Mouse (Mus musculus) liver, embryonic 14.5 days (tissue): Measurements from ENCODE around the gene Kcnk18. TPM values are rescaled to one million over a fixed set of nuclear protein-coding genes. Genes with fewer than 3 reads are reported as not detected.

Experiments
- ATAC-seq: fragments of 200-750 bp; cut with Nextera tagmentation; 2 replicates; pipeline ENCODE4 v1.8.0; 2017; ENCODE audit warnings: moderate number of reproducible peaks, mild to moderate bottlenecking, moderate library complexity; ENCODE audit not compliant: insufficient read depth
- DNase-seq, 3 experiments: peaks; one replicate each; pipeline ENCODE4 v3.0.0-alpha.2; 2012 to 2013; ENCODE audit warnings: low read depth in 3 of 3, low spot score in 3 of 3
- H3K27ac ChIP-seq: fragments of 300-500 bp; sonication (generic); 2 replicates; pipeline ENCODE4 v1.5.1; 2014; ENCODE audit warnings: moderate library complexity, mild to moderate bottlenecking, control low read depth, inconsistent platforms
- H3K27me3 ChIP-seq: fragments of 300-500 bp; sonication (generic); 2 replicates; pipeline ENCODE4 v1.6.1; 2014; ENCODE audit warnings: mild to moderate bottlenecking, low read length, moderate library complexity; ENCODE audit not compliant: control insufficient read depth, insufficient read depth
- H3K36me3 ChIP-seq: fragments of 300-500 bp; sonication (generic); replicated peaks from 2 replicates; pipeline ENCODE4 v1.6.1; 2014; ENCODE audit warnings: low read depth; ENCODE audit not compliant: control insufficient read depth, insufficient read depth
- H3K4me1 ChIP-seq, 2 experiments: fragments of 200-500 bp in 1 of 2; fragments of 300-500 bp in 1 of 2; sonication (generic) in 1 of 2; replicated peaks; 2 replicates each; pipeline ENCODE4 v1.6.1; 2012 to 2014; ENCODE audit warnings: antibody characterized with exemption in 1 of 2, inconsistent platforms in 1 of 2, low read length in 1 of 2; ENCODE audit not compliant: control insufficient read depth in 2 of 2, insufficient read depth in 2 of 2
- H3K4me2 ChIP-seq: fragments of 300-500 bp; sonication (generic); 2 replicates; pipeline ENCODE4 v1.6.1; 2014; ENCODE audit warnings: low read depth, mild to moderate bottlenecking, control low read depth, moderate library complexity
- H3K4me3 ChIP-seq, 2 experiments: fragments of 200-500 bp in 1 of 2; fragments of 300-500 bp in 1 of 2; sonication (generic) in 1 of 2; 2 replicates each; pipeline ENCODE4 v1.5.1; 2012 to 2014; ENCODE audit warnings: low read depth in 2 of 2, low read length in 2 of 2, mild to moderate bottlenecking in 2 of 2, control low read depth in 1 of 2, inconsistent platforms in 1 of 2, moderate library complexity in 1 of 2; ENCODE audit not compliant: insufficient read depth in 1 of 2
- H3K9ac ChIP-seq: fragments of 300-500 bp; sonication (generic); replicated peaks from 2 replicates; pipeline ENCODE4 v1.6.1; 2014; ENCODE audit warnings: mild to moderate bottlenecking, control low read depth, moderate library complexity
- H3K9me3 ChIP-seq: fragments of 300-500 bp; sonication (generic); 2 replicates; pipeline ENCODE4 v1.6.1; 2016; ENCODE audit warnings: low read length, mixed read lengths; ENCODE audit not compliant: control insufficient read depth
- CTCF ChIP-seq: IDR thresholded peaks from 2 replicates; pipeline ENCODE4 v1.5.1; 2016; ENCODE audit warnings: antibody characterized with exemption, low read depth, control low read depth
- EP300 ChIP-seq: IDR thresholded peaks from 2 replicates; pipeline ENCODE4 v1.6.1; 2016; ENCODE audit warnings: antibody characterized with exemption, low read depth
- WGBS: fragments of 180-500 bp; shearing (Covaris S2); extraction: QIAGEN DNeasy Blood & Tissue Kit; methylation state at CpG from one replicate; pipeline ENCODE4 v1.1.7; 2014; ENCODE audit not compliant: insufficient replicate concordance; 5-methylcytosine and 5-hydroxymethylcytosine counted together
- polyA plus RNA-seq, 2 experiments: library from polyadenylated mRNA; depleted of rRNA in 1 of 2; stranded (reverse) in 1 of 2; unstranded in 1 of 2; fragments of >200 nt; fragmentation: Nextera tagmentation in 1 of 2; extraction: Ambion mirVana in 1 of 2; gene quantifications; 2 replicates each; pipeline versions ENCODE4 v1.2.1 to v1.2.3; 2012 to 2014

Gene Kcnk18
- polyA plus RNA-seq, 2 experiments: not detected

- TF ChIP-seq CTCF: no peak
- TF ChIP-seq EP300: no peak
- H3K4me3 ChIP-seq: no peak overlapping the region
- H3K36me3 ChIP-seq: no peaks in the 10 kb centered on the region
- 8% methylated on average over 4 of the region's 4 CpGs for WGBS
- peaks cover 57% of the 10 kb centered on the region for H3K27me3 ChIP-seq
- no peak overlapping the region for H3K27ac ChIP-seq
- H3K4me1 ChIP-seq: no peaks in the 10 kb centered on the region
- ATAC-seq: no peak
- H3K9me3 ChIP-seq: no peaks in the 10 kb centered on the region
- no peak for DNase-seq
- H3K4me2 ChIP-seq: no peak overlapping the region
- no peak overlapping the region for H3K9ac ChIP-seq
These were observed 27.9 kb upstream of the Kcnk18 start for GRCm38 (mm10) chr19:59191123-59191505.

GRCm38 (mm10) chr19:59192491-59192890, 26.5 kb upstream of the Kcnk18 start:
- TF ChIP-seq EP300 (no peak), CTCF (no peak)
- Histone ChIP-seq H3K9me3 (no peaks in the 10 kb centered on the region), H3K27ac (no peak overlapping the region), H3K36me3 (no peaks in the 10 kb centered on the region), H3K9ac (no peak overlapping the region), H3K4me3 (no peak overlapping the region), H3K4me2 (no peak overlapping the region), H3K27me3 (peaks cover 70% of the 10 kb centered on the region), H3K4me1 (no peaks in the 10 kb centered on the region)
- DNase-seq (no peak), ATAC-seq (no peak)
- WGBS: 12% methylated on average over 2 of the region's 2 CpGs

- Histone ChIP-seq H3K9me3 (no peaks in the 10 kb centered on the region), H3K4me1 (no peaks in the 10 kb centered on the region), H3K4me3 (no peak overlapping the region), H3K36me3 (no peaks in the 10 kb centered on the region), H3K27ac (no peak overlapping the region), H3K9ac (no peak overlapping the region), H3K27me3 (peaks cover 75% of the 10 kb centered on the region), H3K4me2 (no peak overlapping the region)
- ATAC-seq (no peak), DNase-seq (no peak)
- no peak for TF ChIP-seq EP300
- TF ChIP-seq CTCF: no peak
- 1% methylated on average over 10 of the region's 10 CpGs for WGBS
These were observed 25.6 kb upstream of the Kcnk18 start for GRCm38 (mm10) chr19:59193456-59193855.

- DNase-seq (no peak), ATAC-seq (no peak)
- Histone ChIP-seq H3K36me3 (no peaks in the 10 kb centered on the region), H3K9me3 (no peaks in the 10 kb centered on the region), H3K27ac (no peak overlapping the region), H3K9ac (no peak overlapping the region), H3K27me3 (peaks cover 71% of the 10 kb centered on the region), H3K4me2 (no peak overlapping the region), H3K4me1 (no peaks in the 10 kb centered on the region), H3K4me3 (no peak overlapping the region)
- TF ChIP-seq CTCF (no peak), EP300 (no peak)
- WGBS: 1% methylated on average over 50 of the region's 50 CpGs
These were observed 24.8 kb upstream of the Kcnk18 start for GRCm38 (mm10) chr19:59193986-59194820.

GRCm38 (mm10) chr19:59195181-59195770, 23.7 kb upstream of the Kcnk18 start:
- H3K4me3 ChIP-seq: no peak overlapping the region
- WGBS: 9% methylated on average over 9 of the region's 9 CpGs
- peaks cover 71% of the 10 kb centered on the region for H3K27me3 ChIP-seq
- H3K9ac ChIP-seq: no peak overlapping the region
- no peak overlapping the region for H3K27ac ChIP-seq
- H3K9me3 ChIP-seq: no peaks in the 10 kb centered on the region; the same call in 1 of the 2 replicates
- no peaks in the 10 kb centered on the region for H3K36me3 ChIP-seq
- DNase-seq (no peak), ATAC-seq (no peak)
- TF ChIP-seq EP300 (no peak), CTCF (no peak)
- no peak overlapping the region for H3K4me2 ChIP-seq
- no peaks in the 10 kb centered on the region for H3K4me1 ChIP-seq
